Mouse (Mus musculus) left cerebral cortex, postnatal 10 days (tissue): ENCODE measurements around the gene Gm6993. TPM values are rescaled to one million over a fixed set of nuclear protein-coding genes. Genes with fewer than 3 reads are reported as not detected.

Experiments used
- DNase-seq, 2 experiments: peaks; one replicate each; pipeline ENCODE4 v3.0.0; 2021 to 2022; ENCODE audit warnings: low spot score in 2 of 2, mixed read lengths in 1 of 2; ENCODE audit errors: extremely low spot score in 1 of 2
- intact Hi-C: fragments of 180-260 bp; cut with DNase I; formaldehyde crosslinking; loops from one replicate; pipeline ENCODE4 v1.15.1; 2025
- total RNA-seq, 2 experiments: library from RNA; stranded (reverse); gene quantifications; 2 replicates each; pipeline ENCODE4 v1.2.3; 2021

The Gm6993 gene
- total RNA-seq, 2 experiments from 2014 or later, result not detected

- intact Hi-C loops, result loop anchor here (5.0 kb wide), 1 partner anchor 100 kb away; no protein-coding TSS in a partner anchor
- no peak for DNase-seq
These were observed 26.8 kb downstream of the Gm6993 start for GRCm38 (mm10) chr12:31267363-31267762.

GRCm38 (mm10) chr12:31268315-31268714 is 27.7 kb downstream of the Gm6993 start:
- intact Hi-C loops, result loop anchor here (5.0 kb wide), 1 partner anchor 101 kb away; no protein-coding TSS in a partner anchor
- DNase-seq, result no peak

- intact Hi-C loops, result loop anchor here (5.0 kb wide), 1 partner anchor 102 kb away; no protein-coding TSS in a partner anchor
These were observed 28.5 kb downstream of the Gm6993 start for GRCm38 (mm10) chr12:31269020-31269597.

GRCm38 (mm10) chr12:31270361-31270760 is 29.8 kb downstream of the Gm6993 start:
- intact Hi-C loops, result no loop called here
- DNase-seq, result no peak

More at GRCm38 (mm10) chr12:31269020-31269597, 28.5 kb downstream of the Gm6993 start:
- DNase-seq, result no peak

- intact Hi-C loops, result no loop called here
- no peak for DNase-seq
These were observed 30.2 kb downstream of the Gm6993 start for GRCm38 (mm10) chr12:31270776-31271175.

- peak in 1 of 2 experiments; percentile 82 for DNase-seq
- intact Hi-C loops, result no loop called here
These were observed 30.9 kb downstream of the Gm6993 start for GRCm38 (mm10) chr12:31271361-31272011.

- intact Hi-C loops, result no loop called here
- no peak for DNase-seq
These were observed 31.6 kb downstream of the Gm6993 start for GRCm38 (mm10) chr12:31272012-31272735.

- intact Hi-C loops, result no loop called here
- no peak for DNase-seq
These were observed 32.3 kb downstream of the Gm6993 start for GRCm38 (mm10) chr12:31272846-31273245.

- intact Hi-C loops, result no loop called here
- DNase-seq, result no peak
These were observed 33.1 kb downstream of the Gm6993 start for GRCm38 (mm10) chr12:31273646-31274045.

- intact Hi-C loops, result no loop called here
- DNase-seq, result no peak
These were observed 34.8 kb downstream of the Gm6993 start for GRCm38 (mm10) chr12:31275411-31275810.

GRCm38 (mm10) chr12:31278270-31278669 is 37.7 kb downstream of the Gm6993 start:
- no peak for DNase-seq
- intact Hi-C loops, result no loop called here

GRCm38 (mm10) chr12:31280318-31280717 is 39.7 kb downstream of the Gm6993 start:
- intact Hi-C loops, result no loop called here
- no peak for DNase-seq

- intact Hi-C loops, result no loop called here
- no peak for DNase-seq
These were observed 40.6 kb downstream of the Gm6993 start for GRCm38 (mm10) chr12:31281100-31281591.

- DNase-seq, result no peak
- intact Hi-C loops, result no loop called here
These were observed 41.7 kb downstream of the Gm6993 start for GRCm38 (mm10) chr12:31282241-31282640.

- no peak for DNase-seq
- intact Hi-C loops, result no loop called here
These were observed 42.6 kb downstream of the Gm6993 start for GRCm38 (mm10) chr12:31283131-31283530.

GRCm38 (mm10) chr12:31283617-31284136 is 43.1 kb downstream of the Gm6993 start:
- intact Hi-C loops, result no loop called here
- DNase-seq, result no peak

- intact Hi-C loops, result no loop called here
- no peak for DNase-seq
These were observed 48.5 kb downstream of the Gm6993 start for GRCm38 (mm10) chr12:31289046-31289445.
